Mouse (Mus musculus) kidney, embryonic 15.5 days (tissue): Measurements from ENCODE around the gene Cd22. TPM values are rescaled to one million over a fixed set of nuclear protein-coding genes. Genes with fewer than 3 reads are reported as not detected.
"Not testable (repeated sequence)": the region's sequence is repeated elsewhere in the genome, so short reads cannot be mapped to it uniquely, and the experiment has no call there.

Experiments used
- ATAC-seq: fragments of 200-750 bp; cut with Nextera tagmentation; replicated peaks from 2 replicates; pipeline ENCODE4 v1.8.0; 2017; ENCODE audit warnings: moderate TSS enrichment; ENCODE audit not compliant: low FRiP score
- H3K27ac ChIP-seq: fragments of 300-500 bp; sonication (generic); 2 replicates; pipeline ENCODE4 v1.5.1; 2015; ENCODE audit warnings: mild to moderate bottlenecking, inconsistent platforms
- H3K27me3 ChIP-seq: fragments of 300-500 bp; sonication (generic); 2 replicates; pipeline ENCODE4 v1.6.1; 2015; ENCODE audit warnings: inconsistent platforms
- H3K36me3 ChIP-seq: fragments of 300-500 bp; sonication (generic); 2 replicates; pipeline ENCODE4 v1.6.1; 2015; ENCODE audit warnings: inconsistent platforms
- H3K4me1 ChIP-seq: fragments of 300-500 bp; sonication (generic); 2 replicates; pipeline ENCODE4 v1.6.1; 2015; ENCODE audit warnings: inconsistent platforms
- H3K4me2 ChIP-seq: fragments of 300-500 bp; sonication (generic); 2 replicates; pipeline ENCODE4 v1.6.1; 2015; ENCODE audit warnings: moderate library complexity, mild to moderate bottlenecking, inconsistent platforms
- H3K4me3 ChIP-seq: fragments of 300-500 bp; sonication (generic); replicated peaks from 2 replicates; pipeline ENCODE4 v1.5.1; 2015; ENCODE audit warnings: mild to moderate bottlenecking, inconsistent platforms
- H3K9ac ChIP-seq: fragments of 300-500 bp; sonication (generic); 2 replicates; pipeline ENCODE4 v1.6.1; 2015; ENCODE audit warnings: mild to moderate bottlenecking, inconsistent platforms
- H3K9me3 ChIP-seq: fragments of 300-500 bp; sonication (generic); replicated peaks from 2 replicates; pipeline ENCODE4 v1.6.1; 2016; ENCODE audit warnings: inconsistent platforms
- WGBS: fragments of 180-500 bp; shearing (Covaris S2); methylation state at CpG from one replicate; pipeline ENCODE4 v1.1.7; 2015; ENCODE audit warnings: mixed read lengths; 5-methylcytosine and 5-hydroxymethylcytosine counted together
- polyA plus RNA-seq: library from polyadenylated mRNA; unstranded; fragments of >200 nt; fragmentation: Nextera tagmentation; extraction: Ambion mirVana; gene quantifications from 2 replicates; pipeline ENCODE4 v1.2.1, GENCODE M21; 2015

Cd22 gene
- 0.12 and 0.19 TPM in 2 replicates for polyA plus RNA-seq

- no peaks in the 10 kb centered on the region for H3K27me3 ChIP-seq
- 61% methylated on average over 7 of the region's 7 CpGs for WGBS
- no peaks in the 10 kb centered on the region for H3K36me3 ChIP-seq
- H3K4me2 ChIP-seq: no peak within 1 kb of the TSS
- H3K9me3 ChIP-seq: no peaks in the 10 kb centered on the region
- H3K9ac ChIP-seq: no peak within 1 kb of the TSS
- H3K27ac ChIP-seq: no peak within 1 kb of the TSS
- no peak for ATAC-seq
- H3K4me3 ChIP-seq: no peak within 1 kb of the TSS
- no peaks in the 10 kb centered on the region for H3K4me1 ChIP-seq
Measured at GRCm38 (mm10) chr7:30880176-30880575, at the start of gene Cd22. Gene Cd22, minus strand, starts transcription at chr7:30880342.

- not testable (repeated sequence) for H3K9me3 ChIP-seq, H3K9ac ChIP-seq, H3K27me3 ChIP-seq, ATAC-seq, H3K36me3 ChIP-seq, H3K4me1 ChIP-seq, H3K4me3 ChIP-seq, H3K4me2 ChIP-seq, H3K27ac ChIP-seq
- WGBS: 75% methylated on average over 2 of the region's 2 CpGs
Measured at GRCm38 (mm10) chr7:30924581-30924980, 44.4 kb upstream of the Cd22 start, which contains the start of gene Hamp2. Gene Hamp2, minus strand, starts transcription at chr7:30924681.

- H3K36me3 ChIP-seq: no peaks in the 10 kb centered on the region
- H3K27me3 ChIP-seq: no peaks in the 10 kb centered on the region
- no peak overlapping the region for H3K27ac ChIP-seq
- no peak overlapping the region for H3K9ac ChIP-seq
- ATAC-seq: no peak
- WGBS: 53% methylated on average over 3 of the region's 3 CpGs
- H3K4me2 ChIP-seq: no peak overlapping the region
- H3K9me3 ChIP-seq: no peaks in the 10 kb centered on the region
- H3K4me3 ChIP-seq: no peak overlapping the region
- H3K4me1 ChIP-seq: no peaks in the 10 kb centered on the region
Measured at GRCm38 (mm10) chr7:30924071-30924470, 43.9 kb upstream of the Cd22 start.

- H3K36me3 ChIP-seq, H3K4me2 ChIP-seq, H3K9me3 ChIP-seq, H3K4me3 ChIP-seq, ATAC-seq, H3K27me3 ChIP-seq, H3K27ac ChIP-seq, H3K9ac ChIP-seq, H3K4me1 ChIP-seq: not testable (repeated sequence)
- WGBS: 35% methylated on average over 3 of the region's 3 CpGs
Measured at GRCm38 (mm10) chr7:30922490-30922889, 42.3 kb upstream of the Cd22 start.

- Histone ChIP-seq H3K9ac (no peak overlapping the region), H3K4me1 (no peaks in the 10 kb centered on the region), H3K4me2 (no peak overlapping the region), H3K27me3 (no peaks in the 10 kb centered on the region), H3K27ac (no peak overlapping the region), H3K36me3 (no peaks in the 10 kb centered on the region), H3K9me3 (no peaks in the 10 kb centered on the region), H3K4me3 (no peak overlapping the region)
- no peak for ATAC-seq
- WGBS: 63% methylated on average over 3 of the region's 3 CpGs
Measured at GRCm38 (mm10) chr7:30920217-30920616, 40.1 kb upstream of the Cd22 start.

- 51% methylated on average over 4 of the region's 4 CpGs for WGBS
- no peaks in the 10 kb centered on the region for H3K36me3 ChIP-seq
Measured at GRCm38 (mm10) chr7:30917219-30917618, 37.1 kb upstream of the Cd22 start.

GRCm38 (mm10) chr7:30916713-30917112, 36.6 kb upstream of the Cd22 start:
- Histone ChIP-seq H3K27me3 (no peaks in the 10 kb centered on the region), H3K27ac (no peak overlapping the region), H3K9me3 (no peaks in the 10 kb centered on the region), H3K9ac (no peak overlapping the region), H3K4me2 (no peak overlapping the region), H3K36me3 (no peaks in the 10 kb centered on the region), H3K4me3 (no peak overlapping the region), H3K4me1 (no peaks in the 10 kb centered on the region)
- WGBS: 24% methylated on average over 6 of the region's 6 CpGs
- no peak for ATAC-seq

More at GRCm38 (mm10) chr7:30917219-30917618, 37.1 kb upstream of the Cd22 start:
- no peaks in the 10 kb centered on the region for H3K9me3 ChIP-seq
- H3K4me3 ChIP-seq: no peak overlapping the region
- ATAC-seq: no peak
- no peak overlapping the region for H3K9ac ChIP-seq
- no peak overlapping the region for H3K4me2 ChIP-seq
- no peaks in the 10 kb centered on the region for H3K4me1 ChIP-seq
- H3K27me3 ChIP-seq: no peaks in the 10 kb centered on the region
- no peak overlapping the region for H3K27ac ChIP-seq

GRCm38 (mm10) chr7:30914732-30915131, 34.6 kb upstream of the Cd22 start, which contains the start of gene Mag:
Gene Mag, minus strand, starts transcription at chr7:30914873.
- Histone ChIP-seq H3K27me3 (no peaks in the 10 kb centered on the region), H3K27ac (no peak within 1 kb of the TSS), H3K36me3 (no peaks in the 10 kb centered on the region), H3K4me3 (no peak within 1 kb of the TSS), H3K9me3 (no peaks in the 10 kb centered on the region), H3K4me2 (no peak within 1 kb of the TSS), H3K4me1 (no peaks in the 10 kb centered on the region), H3K9ac (no peak within 1 kb of the TSS)
- ATAC-seq: no peak
- 66% methylated on average over 8 of the region's 8 CpGs for WGBS

GRCm38 (mm10) chr7:30909773-30910172, 29.6 kb upstream of the Cd22 start:
- H3K9ac ChIP-seq: no peak overlapping the region
- no peak for ATAC-seq
- H3K4me1 ChIP-seq: peaks cover 13% of the 10 kb centered on the region
- no peak overlapping the region for H3K4me3 ChIP-seq
- no peaks in the 10 kb centered on the region for H3K9me3 ChIP-seq
- WGBS: 84% methylated on average over 6 of the region's 6 CpGs
- no peak overlapping the region for H3K27ac ChIP-seq
- H3K27me3 ChIP-seq: peaks cover 7% of the 10 kb centered on the region
- no peaks in the 10 kb centered on the region for H3K36me3 ChIP-seq
- no peak overlapping the region for H3K4me2 ChIP-seq

- H3K9me3 ChIP-seq: no peaks in the 10 kb centered on the region
- H3K27ac ChIP-seq: no peak overlapping the region
- peak; percentile 50; the same call in 1 of the 2 replicates for ATAC-seq
- H3K4me1 ChIP-seq: peaks cover 13% of the 10 kb centered on the region
- no peaks in the 10 kb centered on the region for H3K36me3 ChIP-seq
- 27% methylated on average over 16 of the region's 17 CpGs for WGBS
- peaks cover 7% of the 10 kb centered on the region for H3K27me3 ChIP-seq
- H3K4me3 ChIP-seq: peak overlapping the region; percentile 40
- H3K9ac ChIP-seq: no peak overlapping the region
- H3K4me2 ChIP-seq: peak overlapping the region; percentile 71
Measured at GRCm38 (mm10) chr7:30908992-30909431, 28.9 kb upstream of the Cd22 start.

- no peaks in the 10 kb centered on the region for H3K36me3 ChIP-seq
- no peaks in the 10 kb centered on the region for H3K9me3 ChIP-seq
- H3K9ac ChIP-seq: no peak overlapping the region
- 1% methylated on average over 24 of the region's 26 CpGs for WGBS
- H3K4me1 ChIP-seq: peaks cover 13% of the 10 kb centered on the region
- H3K4me3 ChIP-seq: peak overlapping the region; percentile 40
- peaks cover 7% of the 10 kb centered on the region for H3K27me3 ChIP-seq
- peak; percentile 86 for ATAC-seq
- no peak overlapping the region for H3K27ac ChIP-seq
- peak overlapping the region; percentile 71 for H3K4me2 ChIP-seq
Measured at GRCm38 (mm10) chr7:30908277-30908991, 28.3 kb upstream of the Cd22 start.

- H3K4me1 ChIP-seq: peaks cover 18% of the 10 kb centered on the region
- ATAC-seq: no peak
- H3K4me3 ChIP-seq: no peak overlapping the region
- 46% methylated on average over 4 of the region's 4 CpGs for WGBS
- H3K36me3 ChIP-seq: no peaks in the 10 kb centered on the region
- no peak overlapping the region for H3K4me2 ChIP-seq
- H3K27ac ChIP-seq: no peak overlapping the region
- H3K9ac ChIP-seq: no peak overlapping the region
- H3K27me3 ChIP-seq: peaks cover 7% of the 10 kb centered on the region
- no peaks in the 10 kb centered on the region for H3K9me3 ChIP-seq
Measured at GRCm38 (mm10) chr7:30904042-30904441, 23.9 kb upstream of the Cd22 start.
